Mouse (Mus musculus) stomach, embryonic 14.5 days (tissue): ENCODE measurements at regions not wholly inside any gene's neighbourhood (a gene's known extent, or its start where the extent isn't known, plus 50 kb on each side); places are given as distances from the start of the nearest gene placed in this dataset.

Experiments
- ATAC-seq: fragments of 200-750 bp; cut with Nextera tagmentation; 2 replicates; pipeline ENCODE4 v1.8.0; 2017; ENCODE audit warnings: low read depth, moderate TSS enrichment; ENCODE audit not compliant: insufficient number of reproducible peaks, insufficient read depth, low FRiP score
- H3K27ac ChIP-seq: fragments of 300-500 bp; sonication (generic); 2 replicates; pipeline ENCODE4 v1.5.1; 2014; ENCODE audit warnings: mild to moderate bottlenecking, low read length, moderate library complexity, mixed read lengths
- H3K27me3 ChIP-seq: fragments of 300-500 bp; sonication (generic); 2 replicates; pipeline ENCODE4 v1.6.1; 2014; ENCODE audit warnings: low read length, control low read depth, mixed read lengths; ENCODE audit not compliant: control insufficient read depth, insufficient read depth
- H3K36me3 ChIP-seq: fragments of 300-500 bp; sonication (generic); 2 replicates; pipeline ENCODE4 v1.6.1; 2014; ENCODE audit warnings: mild to moderate bottlenecking, control low read depth, low read length, moderate library complexity, mixed read lengths; ENCODE audit not compliant: control insufficient read depth, insufficient read depth
- H3K4me1 ChIP-seq: fragments of 300-500 bp; sonication (generic); 2 replicates; pipeline ENCODE4 v1.6.1; 2014; ENCODE audit warnings: low read length, control low read depth, mixed read lengths; ENCODE audit not compliant: control insufficient read depth, insufficient read depth
- H3K4me2 ChIP-seq: fragments of 300-500 bp; sonication (generic); replicated peaks from 2 replicates; pipeline ENCODE4 v1.6.1; 2014; ENCODE audit warnings: low read depth, low read length, control low read depth
- H3K4me3 ChIP-seq: fragments of 300-500 bp; sonication (generic); 2 replicates; pipeline ENCODE4 v1.5.1; 2014; ENCODE audit warnings: low read depth, low read length, control low read depth
- H3K9ac ChIP-seq: fragments of 300-500 bp; sonication (generic); replicated peaks from 2 replicates; pipeline ENCODE4 v1.6.1; 2014; ENCODE audit warnings: low read depth, mild to moderate bottlenecking, control low read depth, low read length, moderate library complexity, mixed read lengths
- H3K9me3 ChIP-seq: fragments of 300-500 bp; sonication (generic); 2 replicates; pipeline ENCODE4 v1.6.1; 2016; ENCODE audit warnings: low read depth, low read length, control low read depth; ENCODE audit not compliant: control insufficient read depth
- WGBS: fragments of 180-500 bp; shearing (Covaris S2); extraction: QIAGEN DNeasy Blood & Tissue Kit; methylation state at CpG from one replicate; pipeline ENCODE4 v1.1.7; 2014; 5-methylcytosine and 5-hydroxymethylcytosine counted together

DNA sequence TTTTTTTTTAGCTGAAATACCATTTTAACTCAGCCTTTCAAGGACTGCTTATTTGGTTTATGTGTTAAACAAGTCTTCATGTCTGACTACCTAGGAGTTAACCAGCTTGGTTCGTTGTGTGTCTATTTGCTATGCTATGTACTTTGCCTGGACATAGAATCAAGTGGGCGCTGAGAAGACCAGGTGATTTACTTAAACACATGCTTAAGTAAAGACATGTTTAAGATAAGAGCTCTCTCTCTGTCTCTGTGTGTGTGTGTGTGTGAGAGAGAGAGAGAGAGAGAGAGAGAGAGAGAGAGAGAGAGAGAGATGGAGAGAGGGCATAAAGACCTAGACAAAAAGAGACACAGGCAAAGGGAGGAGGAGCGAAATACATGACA, 302.3 kb downstream of the Pik3r1 start:
- WGBS: 65% methylated on average over 3 of the region's 3 CpGs
- H3K4me2 ChIP-seq: no peak overlapping the region
- H3K9me3 ChIP-seq: no peaks in the 10 kb centered on the region
- no peak overlapping the region for H3K27ac ChIP-seq
- H3K4me1 ChIP-seq: no peaks in the 10 kb centered on the region
- ATAC-seq: no peak
- no peak overlapping the region for H3K9ac ChIP-seq
- no peaks in the 10 kb centered on the region for H3K27me3 ChIP-seq
- H3K36me3 ChIP-seq: no peaks in the 10 kb centered on the region
- no peak overlapping the region for H3K4me3 ChIP-seq

DNA sequence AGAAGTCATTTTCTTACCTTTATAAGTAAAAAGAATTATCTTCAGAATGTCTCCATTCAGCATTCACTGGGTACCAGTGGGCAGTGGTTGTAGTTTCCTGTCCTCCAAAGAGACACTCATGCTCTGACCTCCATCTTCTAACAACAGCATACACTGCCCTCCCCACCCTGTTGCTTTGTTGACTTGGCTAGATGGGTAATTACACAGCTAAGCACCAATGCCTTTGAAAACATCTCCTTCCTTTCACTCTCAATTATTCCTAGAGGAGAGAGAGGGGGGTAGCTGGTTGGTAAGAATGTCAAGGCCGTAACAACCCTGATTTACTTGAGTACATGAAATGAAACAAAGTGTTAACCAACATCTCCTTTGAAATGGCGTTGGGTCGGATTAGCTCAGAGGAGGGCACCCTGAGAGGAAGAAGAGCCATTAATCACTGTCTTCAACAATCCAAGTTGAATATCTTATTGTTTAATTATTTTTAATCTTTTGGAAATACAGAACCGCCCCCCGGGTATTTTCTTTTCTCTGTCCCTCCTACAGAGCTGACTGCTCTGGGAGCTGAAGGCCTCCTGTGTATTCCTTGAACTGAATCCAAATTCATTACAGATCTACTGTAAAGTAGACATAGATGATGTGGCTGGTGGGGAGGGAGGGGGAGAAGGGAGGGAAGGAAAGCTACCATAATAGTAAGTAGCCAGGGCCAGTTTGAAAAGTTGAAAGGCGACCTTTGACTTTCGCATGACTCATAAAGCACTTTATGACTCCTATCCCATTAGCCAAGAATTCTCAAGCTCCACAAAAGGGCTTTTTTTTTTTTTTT, 302.9 kb downstream of the Pik3r1 start:
- Histone ChIP-seq H3K27ac (no peak overlapping the region), H3K9me3 (no peaks in the 10 kb centered on the region), H3K36me3 (no peaks in the 10 kb centered on the region), H3K9ac (no peak overlapping the region), H3K4me3 (no peak overlapping the region), H3K4me2 (no peak overlapping the region), H3K27me3 (no peaks in the 10 kb centered on the region), H3K4me1 (no peaks in the 10 kb centered on the region)
- ATAC-seq: no peak
- 55% methylated on average over 7 of the region's 7 CpGs for WGBS

DNA sequence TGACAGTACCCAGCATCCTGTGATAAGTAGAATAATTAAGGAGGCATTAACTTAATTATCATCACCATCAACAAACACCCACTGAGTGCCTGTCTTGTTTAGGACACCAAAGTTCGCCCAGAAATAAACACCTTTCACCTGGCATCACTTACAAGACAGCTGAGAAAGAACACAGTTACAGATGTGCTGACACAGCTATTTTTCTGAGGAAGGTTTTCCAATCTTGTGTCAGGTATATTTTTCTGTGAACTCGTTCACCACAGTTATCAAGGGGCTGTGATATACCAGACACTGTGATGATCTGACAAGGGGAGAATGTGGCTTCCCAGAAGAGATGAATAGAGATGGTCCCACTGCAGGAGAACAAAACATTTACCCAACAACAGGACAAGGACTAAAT, 311.1 kb downstream of the Pik3r1 start:
- H3K36me3 ChIP-seq: no peaks in the 10 kb centered on the region
- H3K4me3 ChIP-seq: no peak overlapping the region
- no peak overlapping the region for H3K9ac ChIP-seq
- 52% methylated on average over 2 of the region's 2 CpGs for WGBS
- no peaks in the 10 kb centered on the region for H3K9me3 ChIP-seq
- ATAC-seq: no peak
- no peak overlapping the region for H3K27ac ChIP-seq
- no peaks in the 10 kb centered on the region for H3K4me1 ChIP-seq
- H3K27me3 ChIP-seq: no peaks in the 10 kb centered on the region
- no peak overlapping the region for H3K4me2 ChIP-seq

GRCm38 (mm10) chr13:101454276-101454675, 313.7 kb downstream of the Pik3r1 start:
- no peaks in the 10 kb centered on the region for H3K4me1 ChIP-seq
- H3K4me2 ChIP-seq: no peak overlapping the region
- ATAC-seq: no peak
- H3K27ac ChIP-seq: no peak overlapping the region
- H3K9ac ChIP-seq: no peak overlapping the region
- no peaks in the 10 kb centered on the region for H3K36me3 ChIP-seq
- H3K27me3 ChIP-seq: no peaks in the 10 kb centered on the region
- H3K9me3 ChIP-seq: no peaks in the 10 kb centered on the region
- no peak overlapping the region for H3K4me3 ChIP-seq

GRCm38 (mm10) chr13:101450501-101450900, 317.5 kb downstream of the Pik3r1 start:
- no peak overlapping the region for H3K4me3 ChIP-seq
- H3K27ac ChIP-seq: no peak overlapping the region
- no peaks in the 10 kb centered on the region for H3K36me3 ChIP-seq
- no peaks in the 10 kb centered on the region for H3K4me1 ChIP-seq
- H3K27me3 ChIP-seq: no peaks in the 10 kb centered on the region
- no peaks in the 10 kb centered on the region for H3K9me3 ChIP-seq
- ATAC-seq: no peak
- WGBS: 90% methylated on average over 6 of the region's 6 CpGs
- no peak overlapping the region for H3K4me2 ChIP-seq
- no peak overlapping the region for H3K9ac ChIP-seq

- no peaks in the 10 kb centered on the region for H3K36me3 ChIP-seq
- no peaks in the 10 kb centered on the region for H3K4me1 ChIP-seq
- no peak for ATAC-seq
- WGBS: 71% methylated on average over 3 of the region's 3 CpGs
- H3K27ac ChIP-seq: no peak overlapping the region
- H3K4me3 ChIP-seq: no peak overlapping the region
- no peaks in the 10 kb centered on the region for H3K27me3 ChIP-seq
- H3K9me3 ChIP-seq: no peaks in the 10 kb centered on the region
- no peak overlapping the region for H3K9ac ChIP-seq
- H3K4me2 ChIP-seq: no peak overlapping the region
Observed at GRCm38 (mm10) chr13:101439517-101439916, 328.5 kb downstream of the Pik3r1 start.

- Histone ChIP-seq H3K9ac (no peak overlapping the region), H3K4me2 (no peak overlapping the region), H3K27ac (no peak overlapping the region), H3K36me3 (no peaks in the 10 kb centered on the region), H3K27me3 (no peaks in the 10 kb centered on the region), H3K4me1 (no peaks in the 10 kb centered on the region), H3K4me3 (no peak overlapping the region), H3K9me3 (no peaks in the 10 kb centered on the region)
- WGBS: 46% methylated on average over 6 of the region's 6 CpGs
- no peak for ATAC-seq
Observed at GRCm38 (mm10) chr13:101439041-101439440, 329.0 kb downstream of the Pik3r1 start.

DNA sequence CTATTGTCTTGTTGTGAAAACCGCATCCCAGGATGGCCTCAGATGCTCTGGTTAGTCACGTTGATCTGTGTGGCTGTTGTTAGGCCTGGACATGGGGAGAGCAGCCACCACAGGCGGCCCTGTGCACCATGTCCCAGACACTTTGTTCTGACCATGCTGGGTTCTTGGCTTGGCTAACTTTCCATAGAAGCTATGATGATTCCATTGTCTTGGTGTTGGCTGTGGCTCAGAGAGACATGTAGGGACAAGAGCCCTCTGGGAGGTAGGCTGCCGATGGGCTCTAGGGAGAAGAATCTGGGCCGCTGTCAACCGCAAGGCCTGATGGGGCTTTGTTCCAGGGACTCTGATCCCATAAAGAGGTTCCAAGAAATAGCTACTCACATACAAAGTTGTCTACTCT, 334.9 kb downstream of the Pik3r1 start:
- 91% methylated on average over 6 of the region's 6 CpGs for WGBS
- Histone ChIP-seq H3K9me3 (no peaks in the 10 kb centered on the region), H3K36me3 (no peaks in the 10 kb centered on the region), H3K4me2 (no peak overlapping the region), H3K27me3 (no peaks in the 10 kb centered on the region), H3K4me1 (no peaks in the 10 kb centered on the region), H3K27ac (no peak overlapping the region), H3K4me3 (no peak overlapping the region), H3K9ac (no peak overlapping the region)
- no peak for ATAC-seq
